Mouse (Mus musculus): Measurements from ENCODE around the gene Gm21258.
"Not testable (repeated sequence)": the region's sequence is repeated elsewhere in the genome, so short reads cannot be mapped to it uniquely, and the experiment has no call there.

Gene Gm21258

DNA sequence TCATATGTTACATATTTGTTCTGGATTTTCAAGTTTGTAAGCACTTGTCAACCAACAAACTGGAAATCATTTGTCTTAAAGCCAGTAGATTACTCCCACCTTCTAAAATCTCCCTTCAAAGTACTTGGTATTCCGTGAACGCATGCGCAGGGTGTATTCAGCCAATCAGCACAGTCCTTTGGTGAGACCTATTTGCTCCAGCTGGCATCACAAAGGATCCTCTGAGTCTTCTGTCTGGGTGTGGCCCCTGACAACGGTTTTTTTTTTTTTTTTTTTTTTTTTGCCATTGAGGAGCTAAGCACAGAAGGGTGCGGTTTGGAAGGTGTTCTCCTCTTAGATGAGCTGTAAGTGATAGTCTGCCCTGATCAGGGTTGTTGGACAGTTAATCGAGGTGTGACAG is at the start of gene Gm21258:
Gene Gm21258 (plus strand): TSS at position 301 of the 400 bp plus-strand sequence.
- DNase-seq (ENCODE audit: low read depth) = not testable (repeated sequence)

All from fibroblast of lung, adult 2 months (primary cell).